Mouse (Mus musculus) fat pad, adult 2 months (tissue): Measurements from ENCODE around the gene 1700123O20Rik.

ENCODE experiments used
- DNase-seq: peaks from one replicate; pipeline ENCODE4 v3.0.0-alpha.2; 2011; ENCODE audit warnings: low read depth, low spot score; ENCODE audit errors: extremely low read depth

1700123O20Rik gene

DNA sequence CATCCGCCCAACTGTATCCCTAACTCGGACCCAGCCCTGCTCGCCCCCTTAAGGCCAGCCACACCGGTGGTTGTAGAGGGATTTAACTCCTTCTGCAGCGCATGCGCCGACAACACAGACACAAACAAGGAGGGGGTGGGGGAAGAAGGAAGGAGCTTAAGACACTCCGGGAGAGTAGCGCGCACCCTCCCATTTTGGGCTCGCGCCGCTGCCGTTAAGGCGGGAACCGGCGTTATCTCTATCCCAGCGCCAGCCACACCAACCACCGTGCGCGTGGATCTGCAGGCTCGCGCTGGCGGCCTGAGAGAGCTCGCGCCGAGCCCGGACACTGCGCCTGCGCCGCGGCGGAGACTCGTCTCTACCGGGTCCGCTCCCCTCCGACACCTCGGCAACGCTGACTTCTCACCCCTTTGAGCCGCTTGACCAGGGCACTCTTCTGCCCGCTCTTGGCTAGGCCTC lies at the start of gene 1700123O20Rik:
TSS of gene 1700123O20Rik (plus strand) at position 154 of the 459 bp plus-strand sequence.
- no peak for DNase-seq

DNA sequence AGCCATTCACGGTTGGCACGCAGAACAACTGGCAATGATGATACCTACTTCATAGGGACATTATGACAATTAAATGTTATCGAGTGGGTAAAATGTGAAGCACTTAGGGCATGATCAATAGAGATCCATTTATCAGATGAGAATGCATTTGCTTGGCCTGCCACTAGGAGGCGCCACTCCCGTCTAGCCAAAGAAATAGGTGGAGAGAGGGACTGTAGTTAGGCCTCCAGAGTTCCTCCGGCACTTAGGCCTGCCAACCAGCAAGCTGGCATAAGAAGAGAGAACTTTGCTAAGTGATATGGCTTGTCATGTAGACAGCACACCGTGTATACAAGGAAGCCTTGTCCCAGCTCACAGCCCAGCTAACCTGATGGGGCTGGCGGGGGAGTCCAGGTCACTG lies 49.1 kb upstream of the 1700123O20Rik start:
- no peak for DNase-seq

DNA sequence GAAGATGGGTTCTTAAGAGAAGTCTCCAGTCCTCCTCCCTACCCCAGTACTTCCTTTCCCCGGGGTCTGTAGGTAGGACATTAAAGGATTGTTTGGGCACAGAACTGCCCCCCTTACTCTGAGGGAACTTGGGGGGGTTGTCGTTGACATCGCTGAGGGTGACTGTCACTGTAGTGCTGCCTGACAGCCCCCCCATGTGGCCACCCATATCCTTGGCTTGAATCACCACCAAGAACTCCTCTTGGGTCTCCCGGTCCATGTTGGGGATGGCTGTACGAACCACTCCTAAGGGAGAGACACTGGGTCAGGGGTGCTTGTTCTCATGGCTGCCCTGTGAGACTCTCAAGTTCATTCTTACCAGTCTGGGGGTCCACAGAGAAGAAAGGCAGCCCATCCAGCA lies 47.8 kb upstream of the 1700123O20Rik start:
- no peak for DNase-seq

GRCm38 (mm10) chr14:54640121-54640520 lies 45.9 kb upstream of the 1700123O20Rik start:
- DNase-seq = no peak

DNA sequence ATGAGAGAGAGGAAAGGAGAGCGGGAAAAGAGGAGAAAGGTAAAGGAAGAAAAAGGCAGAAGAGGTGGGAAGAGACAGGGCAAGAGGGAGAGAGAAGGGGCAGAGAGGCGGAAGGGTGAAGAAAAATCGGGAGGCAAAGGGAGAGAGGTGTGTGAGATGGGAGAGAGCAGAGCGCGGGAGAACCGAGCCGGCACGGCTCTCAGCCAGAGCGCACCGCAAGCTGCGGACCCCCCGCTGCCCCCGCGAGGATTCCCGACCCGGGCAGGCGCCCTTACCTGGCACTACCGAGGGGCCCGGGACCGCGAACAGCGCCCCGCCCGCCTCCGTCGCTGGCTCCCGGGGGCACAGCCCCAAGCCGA lies 45.1 kb upstream of the 1700123O20Rik start, which contains the start of gene Gm17606:
TSS of gene Gm17606 (plus strand) at position 7 of the 359 bp plus-strand sequence.
- DNase-seq = no peak

- no peak for DNase-seq
These were observed 44.6 kb upstream of the 1700123O20Rik start, which contains the start of gene Cdh24 for GRCm38 (mm10) chr14:54641305-54641969. TSS of gene Cdh24 (minus strand) at chr14:54641364.

GRCm38 (mm10) chr14:54642224-54642944 lies 43.6 kb upstream of the 1700123O20Rik start:
- DNase-seq = no peak

- DNase-seq = no peak
These were observed 43.0 kb upstream of the 1700123O20Rik start for GRCm38 (mm10) chr14:54643011-54643410.

- no peak for DNase-seq
These were observed 41.7 kb upstream of the 1700123O20Rik start for GRCm38 (mm10) chr14:54644294-54644693.

- DNase-seq = no peak
These were observed 39.6 kb upstream of the 1700123O20Rik start for GRCm38 (mm10) chr14:54646455-54646854.

GRCm38 (mm10) chr14:54646898-54647636 lies 38.9 kb upstream of the 1700123O20Rik start:
- no peak for DNase-seq

DNA sequence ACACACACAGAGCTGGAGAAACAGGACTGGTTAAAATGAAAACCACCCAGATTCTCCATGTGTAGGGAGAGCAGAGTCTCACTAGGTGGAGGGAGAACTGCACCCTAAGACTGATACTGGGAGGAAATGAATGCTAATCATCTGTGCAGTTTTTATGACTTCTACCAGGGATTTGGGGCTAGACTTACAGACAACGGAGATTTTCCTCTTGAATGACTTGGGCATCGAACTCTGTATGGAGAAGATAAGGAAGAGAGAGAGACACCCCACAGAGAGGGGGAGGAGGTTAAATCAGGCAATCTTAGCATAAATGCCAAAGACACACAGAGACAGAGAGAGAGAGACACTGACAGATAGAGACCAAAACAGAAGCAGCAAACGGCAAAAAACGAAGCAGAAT lies 38.1 kb upstream of the 1700123O20Rik start:
- DNase-seq = no peak

DNA sequence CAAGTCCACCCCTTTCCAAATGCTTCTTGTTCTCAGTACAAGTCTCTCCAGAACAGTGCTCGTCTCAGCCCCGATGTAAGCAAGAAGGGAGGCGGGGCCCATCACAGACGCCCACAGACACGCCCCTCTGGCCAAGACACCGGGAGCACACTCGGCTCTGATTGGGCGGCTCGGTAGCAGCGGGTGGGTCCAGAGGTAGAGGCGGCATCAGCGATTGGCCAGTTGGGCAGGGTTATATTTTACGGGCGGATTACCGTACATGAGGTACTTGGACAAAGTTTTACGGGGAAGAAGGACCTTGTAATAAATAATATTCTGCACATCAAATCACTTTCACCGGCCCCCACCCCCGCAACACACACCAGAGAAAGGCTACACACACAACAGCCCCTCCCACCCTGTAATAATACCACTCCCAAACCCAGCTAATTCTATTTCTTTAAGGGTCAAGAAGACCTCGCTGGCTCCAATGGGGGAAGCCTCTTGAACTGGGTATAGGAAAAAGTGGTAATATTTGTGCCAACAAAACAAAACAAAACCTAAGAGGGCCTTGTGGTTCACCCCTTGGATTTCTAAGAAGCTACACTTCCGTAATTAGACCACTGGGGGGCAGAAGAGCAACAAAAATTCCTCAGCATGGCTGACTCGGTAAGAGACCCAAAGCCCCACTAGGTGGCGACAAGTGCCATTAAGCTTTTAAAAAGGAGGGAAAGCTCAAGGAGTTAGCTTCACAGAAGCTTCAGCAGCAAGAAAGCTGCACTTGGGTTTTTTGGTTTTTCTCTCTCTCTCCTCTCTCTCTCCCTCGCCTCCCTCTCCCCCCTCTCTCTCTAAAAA lies 35.2 kb upstream of the 1700123O20Rik start:
- peak; percentile 43 for DNase-seq

GRCm38 (mm10) chr14:54651556-54651955 lies 34.5 kb upstream of the 1700123O20Rik start:
- DNase-seq = no peak

DNA sequence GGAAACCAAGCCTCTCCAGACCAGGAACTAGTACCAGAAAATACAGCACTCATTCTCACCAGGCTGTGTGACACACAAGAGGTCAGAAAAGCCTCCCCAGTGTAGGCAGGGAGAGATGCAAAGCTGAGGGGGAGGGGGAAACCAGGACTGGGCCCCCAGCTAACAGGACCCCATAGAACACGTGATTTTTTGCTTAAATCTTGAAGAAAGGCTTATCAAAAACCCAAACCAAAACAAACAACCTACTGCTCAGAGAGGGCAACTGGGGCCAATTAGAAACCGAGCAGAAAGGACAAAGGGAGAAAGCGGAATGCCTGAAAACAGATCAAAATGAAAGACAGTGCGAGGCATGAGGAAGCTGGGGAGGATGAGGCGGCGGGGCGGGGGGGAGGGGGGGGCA lies 33.2 kb upstream of the 1700123O20Rik start:
- DNase-seq = no peak

DNA sequence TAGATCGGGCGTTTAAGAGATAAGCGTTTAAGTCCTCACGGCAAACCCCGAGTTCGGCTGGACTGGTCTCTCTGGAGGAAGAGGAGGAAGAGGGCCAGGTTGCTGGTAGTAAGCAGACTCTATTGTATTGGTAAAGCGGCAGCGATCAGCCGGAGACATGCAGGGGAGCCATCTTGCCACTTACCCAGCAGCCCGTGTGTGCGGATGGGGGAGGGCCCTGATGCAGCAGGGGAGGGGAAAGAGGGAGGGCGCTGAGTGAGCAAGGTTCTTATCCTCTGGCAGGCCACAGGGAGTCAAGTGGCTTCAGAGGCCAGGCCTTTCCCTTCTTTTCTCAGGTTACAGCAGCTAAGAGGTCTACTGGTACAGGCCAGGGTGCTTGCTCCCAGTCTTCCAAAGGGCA lies 32.5 kb upstream of the 1700123O20Rik start:
- no peak for DNase-seq

DNA sequence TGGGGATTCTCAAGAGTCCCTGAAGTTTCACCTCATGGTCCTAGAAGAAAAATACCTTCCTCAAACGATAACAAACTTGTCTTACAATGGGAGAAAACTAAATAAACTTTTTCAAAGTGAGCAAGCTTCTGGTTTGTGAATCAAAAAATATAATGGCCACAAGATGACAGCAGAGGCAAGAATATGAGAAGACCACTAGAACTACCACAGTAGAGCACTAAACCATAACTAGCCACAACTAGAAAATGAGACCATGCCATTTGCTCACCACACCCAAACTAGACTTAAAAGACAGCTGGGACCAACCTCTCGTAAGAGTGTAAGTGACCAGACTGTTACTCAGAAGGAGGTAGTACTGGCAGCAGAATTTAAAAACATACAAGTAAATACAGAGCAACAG lies 26.0 kb upstream of the 1700123O20Rik start:
- no peak for DNase-seq

DNA sequence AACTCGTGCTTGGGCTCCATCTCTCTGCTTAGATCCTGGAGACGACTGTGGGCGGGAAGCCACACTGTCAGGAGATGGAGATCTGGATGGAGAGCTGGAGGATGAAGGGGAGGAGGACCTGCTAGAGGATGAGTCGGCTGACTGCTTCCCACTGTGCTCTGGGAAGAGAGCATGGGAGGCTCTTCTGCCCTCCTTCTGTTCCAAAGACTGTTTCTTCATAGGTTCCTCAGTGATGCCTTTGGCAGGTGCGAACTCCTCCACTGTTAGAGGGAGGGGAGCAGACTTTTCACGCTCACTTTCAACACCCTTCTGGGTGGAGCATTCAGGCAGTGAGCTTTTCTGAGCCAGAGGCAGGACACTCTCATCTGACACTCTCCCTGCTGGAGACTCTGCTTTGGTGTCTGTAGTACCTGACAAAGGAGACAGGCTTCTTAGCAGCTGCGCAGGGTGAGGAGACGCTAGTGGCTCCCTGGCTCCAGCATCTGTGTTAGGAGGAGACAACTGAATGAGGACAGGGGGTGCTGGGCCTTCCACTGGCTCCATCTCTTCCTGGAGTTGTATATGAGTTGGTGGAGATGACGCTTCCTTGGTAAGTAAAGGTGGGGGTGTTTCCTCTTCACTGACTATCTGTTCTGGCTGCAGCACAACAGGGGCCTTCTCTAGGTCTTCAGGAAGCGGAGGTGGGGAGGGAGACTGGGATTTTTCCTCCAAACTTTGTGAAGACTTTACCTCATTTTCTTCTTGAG lies 21.4 kb upstream of the 1700123O20Rik start:
- no peak for DNase-seq

- no peak for DNase-seq
These were observed 16.6 kb upstream of the 1700123O20Rik start for GRCm38 (mm10) chr14:54669381-54669780.

DNA sequence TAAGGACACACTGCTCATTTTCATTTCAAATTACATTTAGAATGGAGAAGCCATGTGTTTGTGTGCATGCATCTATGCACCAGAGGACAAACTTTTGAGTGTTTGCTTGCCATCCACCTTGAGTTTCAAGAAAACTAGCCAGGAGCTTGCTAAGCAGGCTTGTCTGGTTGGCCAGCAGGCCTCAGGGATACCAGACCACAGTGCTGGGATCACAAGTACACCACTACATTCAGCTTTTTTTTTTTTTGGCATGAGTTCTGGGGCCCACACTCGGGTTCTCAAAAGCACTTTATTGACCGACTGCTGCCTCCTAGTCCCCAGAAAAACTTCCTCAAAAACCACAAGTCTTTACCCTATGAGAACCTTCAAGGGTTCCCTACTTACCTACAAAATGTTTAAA lies 11.7 kb upstream of the 1700123O20Rik start:
- DNase-seq = no peak
